ENCODE assay signal across 1 mouse cellular context in the genomic region with DNA sequence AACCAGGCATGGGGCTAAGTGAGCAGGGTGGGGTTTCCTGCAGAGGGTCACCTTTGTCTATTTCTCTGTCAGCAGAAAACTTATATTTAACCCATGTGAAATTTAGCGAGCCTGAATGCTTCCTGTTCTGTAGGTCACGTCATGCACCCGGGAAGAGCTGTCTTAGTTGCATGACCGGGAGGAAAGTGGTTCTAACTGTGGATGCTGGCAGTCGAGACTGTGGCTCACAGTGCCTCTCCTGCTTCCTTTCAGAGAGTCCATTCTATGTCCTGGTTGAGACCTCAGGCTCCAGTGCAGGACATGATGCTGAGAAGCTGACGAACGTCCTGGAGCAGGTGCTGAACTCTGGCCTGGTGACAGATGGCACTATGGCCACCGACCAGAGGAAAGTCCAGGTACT. TPM values are rescaled to one million over a fixed set of nuclear protein-coding genes. Genes with fewer than 3 reads are reported as not detected.
"Had no signal": no experiment of that assay in that cellular context is flagged by ENCODE, and none has a peak within 500 bp of the region (broad histone marks: within the 10 kb centered on the region; RNA-seq: fewer than 3 reads in every experiment).

No protein-coding gene starts in this region.

RNA-seq across cellular contexts. Expression of gene Gal3st2, which starts 22.5 kb away (rescaled TPM):
- total RNA-seq: neutrophil, adult 5-6 weeks had no signal
